ENCODE assay signal across 27 mouse cellular contexts in the genomic region with DNA sequence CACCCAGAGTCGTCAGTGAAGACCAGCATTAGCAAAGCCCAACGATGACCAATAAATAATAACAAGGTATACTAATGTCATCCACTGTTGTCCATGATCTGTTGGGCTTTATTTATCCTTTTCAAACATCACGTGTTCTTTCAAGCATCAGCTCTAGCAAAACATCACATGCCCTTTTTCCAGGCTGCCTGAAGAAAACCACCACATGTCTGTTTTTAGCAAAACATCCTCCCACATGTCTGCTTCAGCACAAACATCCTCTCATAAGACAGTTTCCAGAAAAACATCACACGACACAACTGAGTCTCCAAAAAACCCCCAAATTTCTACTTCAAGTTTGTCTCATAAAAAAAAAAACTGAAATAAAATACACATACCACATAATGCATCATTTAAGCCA. TPM values are rescaled to one million over a fixed set of nuclear protein-coding genes. Genes with fewer than 3 reads are reported as not detected.
DNase-seq lines count a peak whose midpoint lies in the region; ATAC-seq lines count a peak whose summit lies in the region.
"Had no signal": no experiment of that assay in that cellular context is flagged by ENCODE, and none has a peak within 500 bp of the region (broad histone marks: within the 10 kb centered on the region; RNA-seq: fewer than 3 reads in every experiment).

No protein-coding gene starts in this region.

- H3K9ac ChIP-seq in forebrain, embryonic 15.5 days (replicated peaks), result no peak overlapping the region
- H3K9ac ChIP-seq: forebrain, embryonic 13.5 days; hindbrain, embryonic 13.5 days had no signal

- no peak overlapping the region for H3K4me2 ChIP-seq in forebrain, embryonic 15.5 days (replicated peaks)
- H3K4me2 ChIP-seq: forebrain, embryonic 13.5 days; heart, embryonic 11.5 days; hindbrain, embryonic 13.5 days had no signal

- no peak overlapping the region for H3K27ac ChIP-seq in forebrain, embryonic 15.5 days (replicated peaks)
- H3K27ac ChIP-seq: forebrain, embryonic 10.5 days; forebrain, embryonic 13.5 days; heart, adult 2 months; hindbrain, embryonic 10.5 days; hindbrain, embryonic 13.5 days had no signal

- 88% methylated on average over 4 of the region's 4 CpGs for WGBS in forebrain, embryonic 15.5 days

- no peak overlapping the region for H3K4me3 ChIP-seq in forebrain, embryonic 15.5 days
- H3K4me3 ChIP-seq: forebrain, embryonic 10.5 days; forebrain, embryonic 13.5 days; heart, adult 2 months; hindbrain, embryonic 10.5 days; hindbrain, embryonic 13.5 days had no signal

- peak; percentile 75 for DNase-seq in CD4-positive helper T cell, adult 2 months (ENCODE audit: low read depth, low spot score)
- DNase-seq in naive thymus-derived CD4-positive, alpha-beta T cell, adult 2 months (ENCODE audit: low read depth), result peak; percentile 75
- no peak for DNase-seq in heart, postnatal 4 days
- DNase-seq in urinary bladder, postnatal 14 days (ENCODE audit: low spot score), result no peak
- DNase-seq: adrenal gland, postnatal 10 days; adrenal gland, postnatal 36 days; B cell, adult 2 months; cerebellum, adult 18-20 months; cerebellum, adult 9-10 months; gastrocnemius, postnatal 25 days; heart, adult 2 months had no signal

- no peaks in the 10 kb centered on the region for H3K4me1 ChIP-seq in forebrain, embryonic 15.5 days
- H3K4me1 ChIP-seq: forebrain, embryonic 10.5 days; forebrain, embryonic 13.5 days; hindbrain, embryonic 10.5 days; hindbrain, embryonic 13.5 days had no signal

- no peaks in the 10 kb centered on the region for H3K36me3 ChIP-seq in forebrain, embryonic 15.5 days
- H3K36me3 ChIP-seq: forebrain, embryonic 10.5 days; hindbrain, embryonic 10.5 days; hindbrain, embryonic 13.5 days had no signal

- no peaks in the 10 kb centered on the region for H3K9me3 ChIP-seq in forebrain, embryonic 15.5 days
- H3K9me3 ChIP-seq: forebrain, embryonic 10.5 days; forebrain, embryonic 13.5 days; hindbrain, embryonic 10.5 days; hindbrain, embryonic 13.5 days had no signal

- no peaks in the 10 kb centered on the region for H3K27me3 ChIP-seq in forebrain, embryonic 15.5 days
- H3K27me3 ChIP-seq: forebrain, embryonic 13.5 days; hindbrain, embryonic 13.5 days had no signal

- ATAC-seq in CD4-positive, CD25-positive, alpha-beta regulatory T cell, adult 4 months, result peak; percentile 78
- ATAC-seq in activated CD4-positive, CD25-positive, alpha-beta regulatory T cell, adult 4 months, result peak; percentile 77
- ATAC-seq in forebrain, embryonic 15.5 days (replicated peaks), result no peak
- ATAC-seq: forebrain, embryonic 13.5 days; hindbrain, embryonic 16.5 days; intestine, postnatal 0 days had no signal

RNA-seq across cellular contexts. Expression of gene Agbl1, which starts 7.8 kb away (rescaled TPM):
- not detected for polyA plus RNA-seq in CD4-positive, CD25-positive, alpha-beta regulatory T cell, adult 4 months (2017; shearing (Covaris generic))
- polyA plus RNA-seq in activated CD4-positive, CD25-positive, alpha-beta regulatory T cell, adult 4 months (2017; shearing (Covaris generic)), result not detected
- under 1 TPM; 0.18 to 0.24 TPM for total RNA-seq in heart, postnatal 4 days (2021)
- 0.20 and 0.24 TPM in 2 replicates for polyA plus RNA-seq in forebrain, embryonic 15.5 days (2015; fragmentation: Nextera tagmentation; extraction: Ambion mirVana)
- total RNA-seq: adrenal gland, adult 18-20 months; adrenal gland, postnatal 36 days; granulocyte monocyte progenitor cell, adult 5-6 weeks; MEL had no signal
- polyA plus RNA-seq: embryonic facial prominence, embryonic 11.5 days; forebrain, embryonic 10.5 days; heart, embryonic 11.5 days; heart, postnatal 0 days; hindbrain, embryonic 13.5 days; intestine, embryonic 14.5 days; intestine, postnatal 0 days had no signal

Comparison
In these comparisons a context has a peak if more than half of its experiments do, and no peak if none do; other contexts are left out.
1. DNase-seq: peak in CD4-positive helper T cell, adult 2 months (single experiment) and naive thymus-derived CD4-positive, alpha-beta T cell, adult 2 months (single experiment); none in heart, postnatal 4 days (single experiment) and urinary bladder, postnatal 14 days (single experiment).